Mouse (Mus musculus): Measurements from ENCODE around the gene Vmn2r95.
"Not testable (repeated sequence)": the region's sequence is repeated elsewhere in the genome, so short reads cannot be mapped to it uniquely, and the experiment has no call there.

Vmn2r95 gene

DNA sequence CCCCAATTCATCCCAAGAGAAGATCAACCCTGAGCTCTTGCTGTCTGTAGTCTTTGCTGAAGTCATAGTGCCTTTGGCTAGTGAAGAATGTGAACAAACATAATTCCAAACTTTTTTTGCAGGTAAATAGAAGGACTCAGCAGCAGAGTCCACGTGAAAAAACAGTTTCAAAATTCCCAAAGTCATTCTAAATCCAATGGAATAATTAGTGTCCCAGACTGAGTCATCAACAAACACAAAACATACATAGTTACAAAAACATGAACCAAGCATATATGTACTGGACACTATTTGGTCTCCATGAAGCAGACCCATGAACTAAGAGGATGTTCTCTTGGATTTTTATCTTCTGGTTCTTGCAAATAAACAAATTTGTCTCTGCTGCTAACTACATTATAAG lies at the start of gene Vmn2r95:
Gene Vmn2r95, plus strand, starts transcription at position 301 of the 400 bp plus-strand sequence.
- DNase-seq (ENCODE audit: low read depth, low spot score) = no peak

DNA sequence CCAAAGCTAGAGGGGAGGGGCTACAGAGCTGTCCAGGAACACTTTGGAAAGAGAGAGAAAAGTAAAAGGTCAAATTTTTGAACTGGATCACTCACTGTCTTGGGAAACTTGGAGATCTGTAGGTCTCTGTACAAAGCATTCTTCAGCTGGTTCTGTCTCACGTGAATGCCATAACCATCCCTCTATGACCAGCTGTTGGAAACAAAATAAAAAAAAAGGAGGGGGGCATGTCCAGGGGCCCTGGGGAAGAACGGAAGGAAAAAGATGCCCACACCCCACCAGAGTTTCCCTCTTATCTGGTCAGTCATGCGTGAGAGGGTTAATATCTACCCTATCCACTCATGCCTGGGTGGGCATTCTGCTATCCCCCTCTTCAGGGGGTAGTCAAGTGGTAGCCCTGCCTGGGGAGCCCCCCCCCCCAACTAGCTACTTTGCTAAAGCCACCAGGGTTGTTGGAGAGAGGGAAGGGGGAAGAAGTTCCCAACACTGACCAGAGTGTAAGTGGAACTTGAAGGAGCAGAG lies 31.8 kb downstream of the Vmn2r95 start:
- no peak for DNase-seq (ENCODE audit: low read depth, low spot score)

DNA sequence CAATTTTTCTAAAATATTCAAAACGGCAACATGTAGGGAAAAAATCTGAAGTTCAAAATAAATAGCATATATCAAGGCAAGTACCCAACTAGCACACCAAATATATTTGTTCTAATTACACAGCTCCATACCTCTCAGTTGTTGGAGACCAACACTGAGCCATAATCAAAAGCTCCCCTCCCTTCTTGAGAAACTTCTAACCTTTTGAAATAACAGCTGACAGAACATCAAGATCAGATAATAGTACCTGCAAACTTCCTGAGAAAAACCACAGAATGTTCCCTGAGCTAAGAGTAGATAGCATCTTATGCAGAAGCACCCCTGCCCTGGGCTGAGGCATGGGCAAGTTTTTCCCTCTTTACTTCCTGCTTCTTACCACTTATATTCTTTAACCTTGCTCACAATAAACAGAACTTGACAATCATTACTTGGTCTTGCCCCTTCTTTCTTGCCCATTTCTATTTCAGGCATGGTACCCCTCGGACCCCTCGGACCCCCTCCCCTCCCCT lies 34.3 kb downstream of the Vmn2r95 start:
- DNase-seq (ENCODE audit: low read depth, low spot score) = not testable (repeated sequence)

DNA sequence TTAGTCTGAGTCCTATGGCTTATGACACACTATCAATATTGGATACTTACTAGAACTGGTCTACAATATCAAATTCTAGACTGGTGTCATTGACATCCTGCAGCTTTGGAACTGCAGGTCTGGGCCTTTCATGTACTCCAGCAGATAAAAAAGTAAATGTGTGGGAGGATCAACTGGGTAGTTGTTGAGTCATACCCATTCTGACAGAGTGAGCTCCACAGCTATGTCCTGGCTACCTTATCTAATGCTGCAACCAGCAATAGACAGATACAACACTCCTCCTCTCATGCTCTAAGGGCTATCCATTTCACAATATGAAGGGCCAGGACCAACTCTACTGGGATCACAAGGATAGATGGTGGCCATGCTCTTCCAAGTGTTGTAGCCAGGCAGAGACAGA lies 38.8 kb downstream of the Vmn2r95 start:
- DNase-seq (ENCODE audit: low read depth, low spot score) = no peak

GRCm38 (mm10) chr17:18479885-18480284 lies 56.0 kb downstream of the Vmn2r95 start:
- no peak for DNase-seq (ENCODE audit: low read depth, low spot score)
